20 mouse cellular contexts compared by ENCODE assay signal in genomic region chr11:70706127-70706526, GRCm38 (mm10). TPM values are rescaled to one million over a fixed set of nuclear protein-coding genes. Genes with fewer than 3 reads are reported as not detected.
"Had no signal": no experiment of that assay in that cellular context is flagged by ENCODE, and none has a peak within 500 bp of the region (broad histone marks: within the 10 kb centered on the region; RNA-seq: fewer than 3 reads in every experiment).

No protein-coding gene starts in this region.

- H3K9ac ChIP-seq: intestine, embryonic 15.5 days; limb, embryonic 13.5 days; liver, embryonic 13.5 days; lung, embryonic 15.5 days; midbrain, embryonic 13.5 days; neural tube, embryonic 13.5 days had no signal

- H3K9me3 ChIP-seq: intestine, embryonic 15.5 days; limb, embryonic 10.5 days; limb, embryonic 13.5 days; liver, embryonic 13.5 days; lung, embryonic 15.5 days; megakaryocyte, embryonic 14.5 days; midbrain, embryonic 10.5 days; midbrain, embryonic 13.5 days; neural tube, embryonic 13.5 days had no signal

- H3K4me3 ChIP-seq: intestine, embryonic 15.5 days; limb, embryonic 10.5 days; limb, embryonic 13.5 days; liver, embryonic 13.5 days; lung, embryonic 15.5 days; megakaryocyte, embryonic 14.5 days; midbrain, embryonic 10.5 days; midbrain, embryonic 13.5 days; myocyte; neural tube, embryonic 13.5 days had no signal

- ATAC-seq: intestine, embryonic 15.5 days; midbrain, embryonic 13.5 days; midbrain, embryonic 16.5 days had no signal

- H3K27me3 ChIP-seq: intestine, embryonic 15.5 days; limb, embryonic 13.5 days; lung, embryonic 15.5 days; midbrain, embryonic 13.5 days; neural tube, embryonic 13.5 days had no signal

- DNase-seq: layer of hippocampus, adult 9-11 months; liver, embryonic 13.5 days; lung, adult 18-20 months; lung, postnatal 10 days; lung, postnatal 36 days; thymus, adult 18-20 months; thymus, postnatal 36 days had no signal

- H3K27ac ChIP-seq: intestine, embryonic 15.5 days; kidney, postnatal 0 days; limb, embryonic 10.5 days; limb, embryonic 13.5 days; liver, embryonic 13.5 days; lung, embryonic 15.5 days; midbrain, embryonic 10.5 days; midbrain, embryonic 13.5 days; neural tube, embryonic 13.5 days had no signal

- H3K4me2 ChIP-seq: intestine, embryonic 15.5 days; limb, embryonic 13.5 days; liver, embryonic 13.5 days; lung, embryonic 15.5 days; midbrain, embryonic 13.5 days; neural tube, embryonic 13.5 days had no signal

RNA-seq across cellular contexts. Expression of gene Inca1, which starts 6.2 kb away (rescaled TPM):
- total RNA-seq: monocyte, adult 5-6 weeks; neutrophil, adult 5-6 weeks had no signal
